Mouse (Mus musculus): ENCODE data around the gene Basp1. TPM values are rescaled to one million over a fixed set of nuclear protein-coding genes. Genes with fewer than 3 reads are reported as not detected.

The Basp1 gene
- polyA plus RNA-seq, 1 experiment from 2014 or later, result 231 TPM

- 76% methylated on average over 6 of the region's 6 CpGs for WGBS
Measured at GRCm38 (mm10) chr15:25354738-25355137, 58.8 kb downstream of the Basp1 start.

GRCm38 (mm10) chr15:25353498-25353897 is 60.1 kb downstream of the Basp1 start:
- Histone ChIP-seq H3K4me2 (no peak overlapping the region), H3K27ac (no peak overlapping the region)

More at GRCm38 (mm10) chr15:25354738-25355137, 58.8 kb downstream of the Basp1 start:
- no peaks in the 10 kb centered on the region for H3K9me3 ChIP-seq
- H3K27me3 ChIP-seq, result no peaks in the 10 kb centered on the region
- H3K27ac ChIP-seq, result no peak overlapping the region
- no peaks in the 10 kb centered on the region for H3K36me3 ChIP-seq (replicated peaks)
- no peak overlapping the region for H3K4me2 ChIP-seq
- H3K9ac ChIP-seq, result no peak overlapping the region
- no peak for ATAC-seq (ENCODE audit: low FRiP score)
- no peak overlapping the region for H3K4me3 ChIP-seq (replicated peaks)
- peaks cover 7% of the 10 kb centered on the region; the same call in 1 of the 2 replicates for H3K4me1 ChIP-seq

GRCm38 (mm10) chr15:25343263-25343662 is 70.3 kb downstream of the Basp1 start:
- no peak overlapping the region for H3K9ac ChIP-seq
- H3K27ac ChIP-seq, result no peak overlapping the region
- H3K27me3 ChIP-seq, result no peaks in the 10 kb centered on the region
- no peak for ATAC-seq (ENCODE audit: low FRiP score)
- H3K36me3 ChIP-seq (replicated peaks), result no peaks in the 10 kb centered on the region
- no peaks in the 10 kb centered on the region for H3K9me3 ChIP-seq
- H3K4me1 ChIP-seq, result no peaks in the 10 kb centered on the region; the same call in 1 of the 2 replicates
- no peak overlapping the region for H3K4me2 ChIP-seq
- WGBS, result 63% methylated on average over 6 of the region's 6 CpGs
- H3K4me3 ChIP-seq (replicated peaks), result no peak overlapping the region

More at GRCm38 (mm10) chr15:25353498-25353897, 60.1 kb downstream of the Basp1 start:
- Histone ChIP-seq H3K36me3 (replicated peaks) (no peaks in the 10 kb centered on the region), H3K9me3 (no peaks in the 10 kb centered on the region), H3K4me1 (no peaks in the 10 kb centered on the region), H3K4me3 (replicated peaks) (no peak overlapping the region), H3K27me3 (no peaks in the 10 kb centered on the region), H3K9ac (no peak overlapping the region)
- 79% methylated on average over 6 of the region's 6 CpGs for WGBS
- no peak for ATAC-seq (ENCODE audit: low FRiP score)

- H3K4me1 ChIP-seq, result peaks cover 15% of the 10 kb centered on the region; the same call in 1 of the 2 replicates
- no peak overlapping the region for H3K9ac ChIP-seq
- no peaks in the 10 kb centered on the region for H3K27me3 ChIP-seq
- no peaks in the 10 kb centered on the region for H3K9me3 ChIP-seq
- no peak for ATAC-seq (ENCODE audit: low FRiP score)
- H3K4me2 ChIP-seq, result no peak overlapping the region
- H3K36me3 ChIP-seq (replicated peaks), result no peaks in the 10 kb centered on the region
- no peak overlapping the region for H3K27ac ChIP-seq
- no peak overlapping the region for H3K4me3 ChIP-seq (replicated peaks)
- WGBS, result 83% methylated on average over 11 of the region's 11 CpGs
Measured at GRCm38 (mm10) chr15:25335277-25335676, 78.3 kb downstream of the Basp1 start.

- no peaks in the 10 kb centered on the region for H3K27me3 ChIP-seq
- no peak overlapping the region for H3K9ac ChIP-seq
- no peaks in the 10 kb centered on the region for H3K36me3 ChIP-seq (replicated peaks)
- no peak overlapping the region for H3K4me2 ChIP-seq
- H3K27ac ChIP-seq, result no peak overlapping the region
- H3K9me3 ChIP-seq, result no peaks in the 10 kb centered on the region
- H3K4me3 ChIP-seq (replicated peaks), result no peak overlapping the region
- no peak for ATAC-seq (ENCODE audit: low FRiP score)
- 50% methylated on average over 16 of the region's 16 CpGs for WGBS
- H3K4me1 ChIP-seq, result peaks cover 15% of the 10 kb centered on the region; the same call in 1 of the 2 replicates
Measured at GRCm38 (mm10) chr15:25331877-25332445, 81.6 kb downstream of the Basp1 start.

GRCm38 (mm10) chr15:25330946-25331345 is 82.6 kb downstream of the Basp1 start:
- no peaks in the 10 kb centered on the region for H3K27me3 ChIP-seq
- H3K4me2 ChIP-seq, result no peak overlapping the region
- H3K9ac ChIP-seq, result no peak overlapping the region
- no peaks in the 10 kb centered on the region for H3K9me3 ChIP-seq
- 70% methylated on average over 4 of the region's 4 CpGs for WGBS
- ATAC-seq (ENCODE audit: low FRiP score), result no peak
- H3K36me3 ChIP-seq (replicated peaks), result no peaks in the 10 kb centered on the region
- peaks cover 15% of the 10 kb centered on the region; the same call in 1 of the 2 replicates for H3K4me1 ChIP-seq
- no peak overlapping the region for H3K27ac ChIP-seq
- H3K4me3 ChIP-seq (replicated peaks), result no peak overlapping the region

- no peaks in the 10 kb centered on the region for H3K9me3 ChIP-seq
- H3K4me2 ChIP-seq, result no peak overlapping the region
- H3K4me1 ChIP-seq, result no peaks in the 10 kb centered on the region
- H3K27ac ChIP-seq, result no peak overlapping the region
- no peak overlapping the region for H3K9ac ChIP-seq
- no peaks in the 10 kb centered on the region for H3K27me3 ChIP-seq
- WGBS, result 90% methylated on average over 2 of the region's 2 CpGs
- H3K36me3 ChIP-seq (replicated peaks), result no peaks in the 10 kb centered on the region
- no peak overlapping the region for H3K4me3 ChIP-seq (replicated peaks)
- no peak for ATAC-seq (ENCODE audit: low FRiP score)
Measured at GRCm38 (mm10) chr15:25322601-25323000, 91.0 kb downstream of the Basp1 start.

- no peaks in the 10 kb centered on the region for H3K27me3 ChIP-seq
- no peak for ATAC-seq (ENCODE audit: low FRiP score)
- no peak overlapping the region for H3K4me3 ChIP-seq (replicated peaks)
- H3K9ac ChIP-seq, result no peak overlapping the region
- no peaks in the 10 kb centered on the region for H3K4me1 ChIP-seq
- whole genome bisulfite sequencing, result 96% methylated on average over 3 of the region's 3 CpGs
- H3K9me3 ChIP-seq, result no peaks in the 10 kb centered on the region
- H3K36me3 ChIP-seq (replicated peaks), result no peaks in the 10 kb centered on the region
- no peak overlapping the region for H3K4me2 ChIP-seq
- no peak overlapping the region for H3K27ac ChIP-seq
Measured at GRCm38 (mm10) chr15:25322111-25322510, 91.5 kb downstream of the Basp1 start.

GRCm38 (mm10) chr15:25321636-25322035 is 91.9 kb downstream of the Basp1 start:
- no peak for ATAC-seq (ENCODE audit: low FRiP score)
- H3K4me2 ChIP-seq, result no peak overlapping the region

GRCm38 (mm10) chr15:25314471-25314870 is 99.1 kb downstream of the Basp1 start:
- Histone ChIP-seq H3K4me3 (replicated peaks) (no peak overlapping the region), H3K27me3 (no peaks in the 10 kb centered on the region), H3K4me2 (no peak overlapping the region), H3K9ac (no peak overlapping the region), H3K9me3 (no peaks in the 10 kb centered on the region), H3K4me1 (no peaks in the 10 kb centered on the region), H3K27ac (no peak overlapping the region), H3K36me3 (replicated peaks) (no peaks in the 10 kb centered on the region)
- ATAC-seq (ENCODE audit: low FRiP score), result no peak
- 90% methylated on average over 3 of the region's 3 CpGs for WGBS

More at GRCm38 (mm10) chr15:25321636-25322035, 91.9 kb downstream of the Basp1 start:
- Histone ChIP-seq H3K27me3 (no peaks in the 10 kb centered on the region), H3K4me1 (no peaks in the 10 kb centered on the region), H3K9ac (no peak overlapping the region), H3K4me3 (replicated peaks) (no peak overlapping the region), H3K9me3 (no peaks in the 10 kb centered on the region), H3K36me3 (replicated peaks) (no peaks in the 10 kb centered on the region), H3K27ac (no peak overlapping the region)
- 92% methylated on average over 4 of the region's 4 CpGs for WGBS

Other genes starting within 250 kb of the Basp1 start
- gene Myo10, start 208.8 kb upstream of the Basp1 start, polyA plus RNA-seq (2016; fragmentation: Nextera tagmentation; extraction: Ambion mirVana), result 65.6 and 82.4 TPM in 2 replicates